Mouse (Mus musculus) mouse trophoblast stem cell (cell line): ENCODE measurements at regions not wholly inside any gene's neighbourhood (a gene's known extent, or its start where the extent isn't known, plus 50 kb on each side); places are given as distances from the start of the nearest gene placed in this dataset.
"Not testable (repeated sequence)": the region's sequence is repeated elsewhere in the genome, so short reads cannot be mapped to it uniquely, and the experiment has no call there.

Experiments used
- in situ Hi-C, 2 experiments: fragments of 300-500 bp; cut with MseI, MboI; formaldehyde crosslinking; loops; 2 replicates in 1 of 2; 3 replicates in 1 of 2; pipeline ENCODE4 v1.15.1; 2025

- in situ Hi-C loops: no loop called here
Measured at GRCm38 (mm10) chr13:25729327-25729892, 459.1 kb upstream of the Nrsn1 start.

- in situ Hi-C loops: no loop called here
Measured at GRCm38 (mm10) chr13:25727504-25728095, 457.3 kb upstream of the Nrsn1 start.

- in situ Hi-C loops: no loop called here
Measured at GRCm38 (mm10) chr13:25722595-25723525, 452.6 kb upstream of the Nrsn1 start.

GRCm38 (mm10) chr13:25700965-25701364, 430.7 kb upstream of the Nrsn1 start:
- in situ Hi-C loops: no loop called here

- in situ Hi-C loops: no loop called here
Measured at GRCm38 (mm10) chr13:25695956-25696355, 425.7 kb upstream of the Nrsn1 start.

- in situ Hi-C loops: no loop called here
Measured at GRCm38 (mm10) chr13:25695017-25695604, 424.8 kb upstream of the Nrsn1 start.

GRCm38 (mm10) chr13:25678221-25678735, 408.0 kb upstream of the Nrsn1 start:
- in situ Hi-C loops: no loop called here

GRCm38 (mm10) chr13:25675208-25675607, 404.9 kb upstream of the Nrsn1 start:
- in situ Hi-C loops: no loop called here

- in situ Hi-C loops: no loop called here
Measured at GRCm38 (mm10) chr13:25666022-25666421, 395.7 kb upstream of the Nrsn1 start.

- in situ Hi-C loops: no loop called here
Measured at GRCm38 (mm10) chr13:25664963-25665606, 394.8 kb upstream of the Nrsn1 start.

GRCm38 (mm10) chr13:25648430-25648786, 378.1 kb upstream of the Nrsn1 start:
- in situ Hi-C loops: no loop called here

GRCm38 (mm10) chr13:25647711-25648429, 377.6 kb upstream of the Nrsn1 start:
- in situ Hi-C loops: no loop called here

- in situ Hi-C loops: no loop called here
Measured at GRCm38 (mm10) chr13:25639522-25640291, 369.4 kb upstream of the Nrsn1 start.

- in situ Hi-C loops: no loop called here
Measured at GRCm38 (mm10) chr13:25629466-25629865, 359.2 kb upstream of the Nrsn1 start.

GRCm38 (mm10) chr13:25617578-25617977, 347.3 kb upstream of the Nrsn1 start:
- in situ Hi-C loops: no loop called here

GRCm38 (mm10) chr13:25611986-25612385, 341.7 kb upstream of the Nrsn1 start:
- in situ Hi-C loops: no loop called here

- in situ Hi-C loops: no loop called here
Measured at GRCm38 (mm10) chr13:25609641-25610040, 339.3 kb upstream of the Nrsn1 start.

GRCm38 (mm10) chr13:25609241-25609640, 338.9 kb upstream of the Nrsn1 start:
- in situ Hi-C loops: no loop called here

GRCm38 (mm10) chr13:25601351-25601750, 331.0 kb upstream of the Nrsn1 start:
- in situ Hi-C loops: not testable (repeated sequence)

- in situ Hi-C loops: no loop called here
Measured at GRCm38 (mm10) chr13:25594629-25595028, 324.3 kb upstream of the Nrsn1 start.
